Mouse (Mus musculus) midbrain, embryonic 14.5 days (tissue): Measurements from ENCODE around the gene Capza1. TPM values are rescaled to one million over a fixed set of nuclear protein-coding genes. Genes with fewer than 3 reads are reported as not detected.

Source experiments
- ATAC-seq: fragments of 200-750 bp; cut with Nextera tagmentation; 2 replicates; pipeline ENCODE4 v1.8.0; 2017; ENCODE audit warnings: moderate number of reproducible peaks, moderate library complexity; ENCODE audit not compliant: low FRiP score, low TSS enrichment
- DNase-seq: peaks from one replicate; pipeline ENCODE4 v3.0.0-alpha.2; 2015
- H3K27ac ChIP-seq: fragments of 300-500 bp; sonication (generic); replicated peaks from 2 replicates; pipeline ENCODE4 v1.5.1; 2014; ENCODE audit warnings: mild to moderate bottlenecking, low read depth, low read length, moderate library complexity
- H3K27me3 ChIP-seq: fragments of 300-500 bp; sonication (generic); 2 replicates; pipeline ENCODE4 v1.6.1; 2014; ENCODE audit warnings: low read length, control low read depth, mixed read lengths; ENCODE audit not compliant: control insufficient read depth, insufficient read depth
- H3K36me3 ChIP-seq: fragments of 300-500 bp; sonication (generic); 2 replicates; pipeline ENCODE4 v1.6.1; 2014; ENCODE audit warnings: low read length, control low read depth; ENCODE audit not compliant: control insufficient read depth, insufficient read depth
- H3K4me1 ChIP-seq: fragments of 300-500 bp; sonication (generic); 2 replicates; pipeline ENCODE4 v1.6.1; 2014; ENCODE audit warnings: mild to moderate bottlenecking, antibody characterized with exemption, low read length, control low read depth; ENCODE audit not compliant: control insufficient read depth, insufficient read depth
- H3K4me2 ChIP-seq: fragments of 300-500 bp; sonication (generic); 2 replicates; pipeline ENCODE4 v1.6.1; 2014; ENCODE audit warnings: mild to moderate bottlenecking, low read length, moderate library complexity
- H3K4me3 ChIP-seq: fragments of 300-500 bp; sonication (generic); replicated peaks from 2 replicates; pipeline ENCODE4 v1.5.1; 2014; ENCODE audit warnings: low read depth, low read length
- H3K9ac ChIP-seq: fragments of 300-500 bp; sonication (generic); replicated peaks from 2 replicates; pipeline ENCODE4 v1.6.1; 2014; ENCODE audit warnings: mild to moderate bottlenecking, low read length, moderate library complexity
- H3K9me3 ChIP-seq: fragments of 300-500 bp; sonication (generic); 2 replicates; pipeline ENCODE4 v1.6.1; 2016; ENCODE audit warnings: low read length, control low read depth, mixed read lengths; ENCODE audit not compliant: control insufficient read depth
- WGBS: fragments of 180-500 bp; shearing (Covaris S2); extraction: QIAGEN DNeasy Blood & Tissue Kit; methylation state at CpG from one replicate; pipeline ENCODE4 v1.1.7; 2014; 5-methylcytosine and 5-hydroxymethylcytosine counted together
- polyA plus RNA-seq: library from polyadenylated mRNA; unstranded; fragments of >200 nt; fragmentation: Nextera tagmentation; extraction: Ambion mirVana; gene quantifications from 2 replicates; pipeline ENCODE4 v1.2.1, GENCODE M21; 2014

Gene Capza1
- polyA plus RNA-seq, 1 experiment from 2014 or later, result 213 TPM

DNA sequence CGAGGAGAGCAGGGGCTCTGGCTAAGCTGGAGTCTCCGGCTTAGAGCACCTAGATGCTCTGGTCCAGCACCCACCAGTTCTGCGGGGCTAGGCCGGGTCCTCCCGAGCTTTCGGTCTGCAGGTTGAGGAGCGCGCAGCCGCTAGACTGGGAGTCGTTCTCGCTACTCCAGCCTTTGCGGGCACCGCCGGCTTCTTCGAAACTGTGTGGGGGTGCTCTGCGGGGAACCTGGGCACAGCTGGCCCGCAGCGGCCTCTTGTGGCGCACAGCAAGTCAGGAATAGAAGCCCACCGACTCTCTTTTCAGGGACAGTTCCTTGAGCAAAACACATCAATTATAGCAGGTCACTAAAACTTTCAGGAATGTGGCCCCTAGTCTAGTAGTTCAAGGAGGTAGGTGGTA, 87.0 kb downstream of the Capza1 start:
- 1% methylated on average over 20 of the region's 20 CpGs for whole genome bisulfite sequencing
- DNase-seq, result peak; percentile 84
- 0 out of 2 replicates have a peak, but pooled peaks have one; percentile 21 for ATAC-seq
- H3K36me3 ChIP-seq, result no peaks in the 10 kb centered on the region
- H3K9ac ChIP-seq, result no peak overlapping the region
- peaks cover 8% of the 10 kb centered on the region for H3K4me1 ChIP-seq
- no peak overlapping the region for H3K27ac ChIP-seq
- peak overlapping the region; percentile 31 for H3K4me3 ChIP-seq
- H3K9me3 ChIP-seq, result no peaks in the 10 kb centered on the region
- peak overlapping the region; percentile 56 for H3K4me2 ChIP-seq
- H3K27me3 ChIP-seq, result peaks cover 64% of the 10 kb centered on the region

DNA sequence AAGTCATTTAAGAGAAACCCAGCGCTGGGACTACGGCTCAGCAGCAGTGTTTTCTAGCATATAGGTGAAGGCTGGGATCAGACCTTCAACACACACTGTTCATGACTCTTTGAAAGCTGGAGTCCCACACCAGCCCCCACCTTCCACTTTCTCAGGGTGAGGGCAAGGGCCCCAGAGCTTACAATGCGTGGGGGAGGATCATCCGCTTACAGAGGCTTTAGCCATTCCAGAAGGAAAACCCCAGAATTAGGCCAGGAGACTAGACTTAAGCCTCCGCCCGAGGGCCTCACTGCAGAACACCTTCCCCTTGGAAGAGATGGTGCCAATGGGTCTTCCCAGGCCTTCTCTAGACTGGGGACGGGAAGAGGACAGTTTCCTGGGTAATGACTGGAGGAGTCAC, 91.0 kb downstream of the Capza1 start:
- H3K27me3 ChIP-seq, result peaks cover 24% of the 10 kb centered on the region
- H3K36me3 ChIP-seq, result no peaks in the 10 kb centered on the region
- no peak overlapping the region for H3K27ac ChIP-seq
- DNase-seq (no peak), ATAC-seq (no peak)
- H3K4me2 ChIP-seq, result no peak overlapping the region
- no peaks in the 10 kb centered on the region for H3K9me3 ChIP-seq
- 61% methylated on average over 7 of the region's 7 CpGs for WGBS
- H3K4me1 ChIP-seq, result no peaks in the 10 kb centered on the region
- H3K9ac ChIP-seq, result no peak overlapping the region
- H3K4me3 ChIP-seq, result no peak overlapping the region

Other genes starting within 250 kb of the Capza1 start
- 7.4 and 8.9 TPM in 2 replicates for gene Slc16a1, start 225.8 kb downstream of the Capza1 start, polyA plus RNA-seq
- 0.50 and 0.68 TPM in 2 replicates for gene Ppm1j, start 83.4 kb downstream of the Capza1 start, polyA plus RNA-seq
- gene Fam19a3, start 82.7 kb downstream of the Capza1 start, polyA plus RNA-seq, result 0.05 TPM in 1 of 2 replicates, not detected in the other
- 30.9 and 40.2 TPM in 2 replicates for gene Rhoc, start 76.1 kb downstream of the Capza1 start, polyA plus RNA-seq
- 3.6 and 6.6 TPM in 2 replicates for gene Mov10, start 45.9 kb downstream of the Capza1 start, polyA plus RNA-seq
- gene St7l, start 500 bp downstream of the Capza1 start, polyA plus RNA-seq, result 34.4 and 40.1 TPM in 2 replicates
- 0.65 and 0.93 TPM in 2 replicates for gene Wnt2b, start 97.4 kb upstream of the Capza1 start, polyA plus RNA-seq
- 36.5 and 59.7 TPM in 2 replicates for gene Cttnbp2nl, start 188.6 kb upstream of the Capza1 start, polyA plus RNA-seq
- not detected in 2 replicates for gene 4930564D02Rik, start 202.3 kb upstream of the Capza1 start, polyA plus RNA-seq